Mouse (Mus musculus): Measurements from ENCODE around the gene Tmem51.

DNA sequence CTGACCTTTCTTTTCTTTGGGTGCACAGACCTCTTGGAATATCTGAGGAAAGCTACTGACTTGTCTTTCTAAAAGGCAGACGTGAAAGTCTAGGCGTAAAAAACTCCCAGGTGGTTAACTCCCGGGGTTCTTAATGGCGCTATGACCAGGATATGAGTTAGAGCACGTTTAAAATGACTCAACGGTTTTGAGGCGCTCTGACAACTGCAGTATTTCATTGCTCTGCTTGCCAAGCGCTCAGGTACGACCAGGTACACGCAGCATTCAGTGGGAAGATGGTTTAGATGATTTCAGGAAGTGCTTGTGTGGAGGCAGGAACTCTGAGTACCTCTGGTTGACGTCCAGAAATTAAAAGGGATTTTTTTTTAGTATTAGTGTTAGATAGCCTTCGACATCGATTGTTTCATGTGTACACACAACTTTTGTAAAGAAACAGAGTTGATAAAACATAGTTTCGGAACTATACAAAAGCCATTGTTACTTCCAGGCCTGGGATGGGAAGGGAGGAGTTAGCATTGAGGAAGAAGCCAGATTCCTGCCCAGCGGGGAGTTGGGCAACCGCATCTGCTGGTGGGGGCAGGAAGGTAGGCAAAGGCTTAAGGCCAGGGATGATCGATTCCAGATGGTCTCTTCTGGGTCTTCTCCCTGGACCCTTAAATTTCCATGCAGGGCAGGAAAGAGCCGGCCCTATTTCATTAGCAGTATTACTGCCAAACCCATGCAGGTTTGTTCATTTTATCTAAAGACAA lies 12.7 kb downstream of the Tmem51 start:
- no peak for TF ChIP-seq CTCF (IDR thresholded peaks at IDR 0.05; ENCODE audit: insufficient read depth, low read length)
- no peak for TF ChIP-seq POLR2A (IDR thresholded peaks at IDR 0.05; ENCODE audit: borderline replicate concordance, extremely low read depth, low read depth, low read length)
